Mouse (Mus musculus) kidney, adult 2 months (tissue): ENCODE data around the gene Rad54l.

Experiments used
- CTCF ChIP-seq: fragments of 200-500 bp; conservative IDR thresholded peaks from 2 replicates; pipeline ENCODE4 v1.5.1; 2011; ENCODE audit warnings: low read depth, mild to moderate bottlenecking, control low read depth, low read length, moderate library complexity, mixed read lengths; ENCODE audit not compliant: insufficient read depth, insufficient read length
- POLR2A ChIP-seq: fragments of 200-500 bp; IDR thresholded peaks from one replicate; pipeline ENCODE4 v1.6.1; 2011; ENCODE audit warnings: low read depth, low read length, control low read depth

DNA sequence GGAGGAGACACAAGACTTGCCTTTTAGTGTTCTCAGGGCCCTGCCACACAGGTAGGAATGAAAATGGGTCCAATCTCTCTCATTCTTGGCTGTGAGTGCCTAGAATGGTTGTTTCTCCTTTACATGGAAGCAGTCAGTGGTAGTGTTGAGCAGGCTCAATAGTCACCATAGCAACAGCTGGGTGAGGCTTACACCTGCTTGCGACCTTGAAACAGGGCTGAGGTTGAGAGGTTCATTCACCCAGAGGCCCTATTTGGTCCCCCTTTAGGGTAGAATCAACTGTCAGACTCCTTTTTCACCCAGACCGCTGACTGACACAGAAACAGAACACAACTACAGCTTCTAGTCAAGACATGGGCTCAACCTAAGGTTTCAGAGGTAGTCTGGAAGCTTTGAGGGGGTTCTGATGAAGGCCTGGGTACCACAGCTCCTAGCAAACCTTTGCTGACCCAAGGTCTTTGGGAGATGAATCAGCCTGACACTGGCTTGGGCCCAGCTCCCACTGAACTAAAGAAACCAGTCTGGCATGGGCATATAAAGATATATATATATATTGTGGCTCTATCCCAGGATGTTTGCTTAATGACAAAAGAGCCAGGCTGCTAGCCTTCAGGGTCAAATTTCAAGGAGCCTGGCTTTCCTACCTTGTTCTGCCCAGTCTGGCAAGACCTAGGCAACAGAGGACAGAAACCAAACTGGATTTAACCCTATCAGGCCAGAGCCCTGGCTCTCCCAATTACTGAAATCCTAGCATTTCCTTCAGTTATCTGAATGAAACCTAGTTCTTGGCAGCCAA is 41.5 kb upstream of the Rad54l start:
- TF ChIP-seq CTCF, result no peak
- TF ChIP-seq POLR2A, result no peak
